Mouse (Mus musculus): ENCODE measurements around the gene Mtss1l. TPM values are rescaled to one million over a fixed set of nuclear protein-coding genes. Genes with fewer than 3 reads are reported as not detected.

The Mtss1l gene
- polyA plus RNA-seq (2017; shearing (Covaris generic)) = 0.13 TPM

DNA sequence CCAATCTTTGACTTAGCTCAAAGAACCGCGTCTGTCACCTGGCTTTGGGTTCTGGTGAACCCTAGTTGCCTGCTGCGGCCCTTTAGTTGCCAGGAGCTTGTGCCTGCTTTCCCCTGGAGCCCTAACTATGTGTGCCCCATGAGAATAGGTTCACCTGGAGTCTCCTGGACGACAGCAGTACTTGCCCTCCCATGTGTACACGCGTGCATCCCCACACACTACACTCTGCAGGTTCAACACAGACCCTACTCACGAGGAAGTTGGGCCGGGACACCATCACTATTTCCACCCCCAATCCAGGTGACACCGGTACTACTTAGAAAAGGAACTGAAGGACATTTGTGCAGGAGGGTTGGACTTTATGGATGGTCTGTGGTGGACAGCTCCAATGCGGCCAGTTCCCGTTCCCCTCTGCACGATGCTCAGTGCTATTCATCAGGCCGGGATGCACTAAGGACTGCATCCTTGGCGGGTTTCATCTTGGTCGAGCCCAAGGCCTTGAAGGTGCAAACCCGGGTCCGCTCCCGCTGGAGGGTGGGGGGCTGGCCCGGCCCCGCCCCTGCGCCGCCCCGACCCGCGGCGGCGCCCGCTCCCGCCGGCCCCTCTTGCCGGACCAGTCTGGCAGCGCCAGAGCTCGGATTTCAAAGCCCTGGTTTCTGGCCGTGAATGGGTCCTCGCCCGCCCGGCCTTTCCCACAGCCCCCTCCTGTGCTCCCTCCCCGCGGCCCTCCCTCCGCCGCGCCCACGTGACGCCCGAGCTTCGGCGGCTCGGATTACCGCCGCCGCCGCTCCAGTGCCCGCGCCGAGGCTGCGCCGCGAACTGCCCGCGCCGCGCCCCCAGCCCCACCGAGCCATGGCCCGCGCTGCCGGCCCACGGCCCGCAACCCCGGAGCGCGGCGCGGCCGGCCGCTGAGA is at the start of gene Mtss1l:
Gene Mtss1l, plus strand, starts transcription at position 792 of the 914 bp plus-strand sequence.

Other genes starting within 250 kb of the Mtss1l start
- gene Vac14, start 102.9 kb upstream of the Mtss1l start, polyA plus RNA-seq (2017; shearing (Covaris generic)) = 56.6 TPM
- gene Il34, start 84.4 kb downstream of the Mtss1l start, polyA plus RNA-seq (2017; shearing (Covaris generic)) = not detected
- gene Cog4, start 125.1 kb downstream of the Mtss1l start, polyA plus RNA-seq (2017; shearing (Covaris generic)) = 56.0 TPM
- 180 TPM for gene Sf3b3, start 125.3 kb downstream of the Mtss1l start, polyA plus RNA-seq (2017; shearing (Covaris generic))
- gene Fuk, start 181.0 kb downstream of the Mtss1l start, polyA plus RNA-seq (2017; shearing (Covaris generic)) = 11.8 TPM
- gene St3gal2, start 198.4 kb downstream of the Mtss1l start, polyA plus RNA-seq (2017; shearing (Covaris generic)) = 38.0 TPM